Mouse (Mus musculus) midbrain, embryonic 13.5 days (tissue): ENCODE results near the gene Clcn5. TPM values are rescaled to one million over a fixed set of nuclear protein-coding genes. Genes with fewer than 3 reads are reported as not detected.

Experiments
- ATAC-seq: fragments of 200-750 bp; cut with Nextera tagmentation; 2 replicates; pipeline ENCODE4 v1.8.0; 2017; ENCODE audit warnings: mild to moderate bottlenecking, moderate TSS enrichment, moderate library complexity
- H3K27ac ChIP-seq: fragments of 300-500 bp; sonication (generic); 2 replicates; pipeline ENCODE4 v1.5.1; 2015; ENCODE audit warnings: inconsistent platforms, mild to moderate bottlenecking, moderate library complexity
- H3K27me3 ChIP-seq: fragments of 300-500 bp; sonication (generic); 2 replicates; pipeline ENCODE4 v1.6.1; 2015; ENCODE audit warnings: mild to moderate bottlenecking, inconsistent platforms
- H3K36me3 ChIP-seq: fragments of 300-500 bp; sonication (generic); 2 replicates; pipeline ENCODE4 v1.6.1; 2015; ENCODE audit warnings: mild to moderate bottlenecking, inconsistent platforms
- H3K4me1 ChIP-seq: fragments of 300-500 bp; sonication (generic); replicated peaks from 2 replicates; pipeline ENCODE4 v1.6.1; 2015; ENCODE audit warnings: inconsistent platforms
- H3K4me2 ChIP-seq: fragments of 300-500 bp; sonication (generic); replicated peaks from 2 replicates; pipeline ENCODE4 v1.6.1; 2015; ENCODE audit warnings: moderate library complexity, mild to moderate bottlenecking, inconsistent platforms
- H3K4me3 ChIP-seq: fragments of 300-500 bp; sonication (generic); replicated peaks from 2 replicates; pipeline ENCODE4 v1.5.1; 2015; ENCODE audit warnings: mild to moderate bottlenecking, inconsistent platforms
- H3K9ac ChIP-seq: fragments of 300-500 bp; sonication (generic); replicated peaks from 2 replicates; pipeline ENCODE4 v1.6.1; 2015; ENCODE audit warnings: mild to moderate bottlenecking, inconsistent platforms
- H3K9me3 ChIP-seq: fragments of 300-500 bp; sonication (generic); 2 replicates; pipeline ENCODE4 v1.6.1; 2016; ENCODE audit warnings: mild to moderate bottlenecking, inconsistent platforms
- WGBS: fragments of 180-500 bp; shearing (Covaris S2); methylation state at CpG from one replicate; pipeline ENCODE4 v1.1.7; 2015; 5-methylcytosine and 5-hydroxymethylcytosine counted together
- polyA plus RNA-seq: library from polyadenylated mRNA; unstranded; fragments of >200 nt; fragmentation: Nextera tagmentation; extraction: Ambion mirVana; gene quantifications from 2 replicates; pipeline ENCODE4 v1.2.1, GENCODE M21; 2015

Clcn5 gene
- polyA plus RNA-seq, result 6.2 and 8.2 TPM in 2 replicates

DNA sequence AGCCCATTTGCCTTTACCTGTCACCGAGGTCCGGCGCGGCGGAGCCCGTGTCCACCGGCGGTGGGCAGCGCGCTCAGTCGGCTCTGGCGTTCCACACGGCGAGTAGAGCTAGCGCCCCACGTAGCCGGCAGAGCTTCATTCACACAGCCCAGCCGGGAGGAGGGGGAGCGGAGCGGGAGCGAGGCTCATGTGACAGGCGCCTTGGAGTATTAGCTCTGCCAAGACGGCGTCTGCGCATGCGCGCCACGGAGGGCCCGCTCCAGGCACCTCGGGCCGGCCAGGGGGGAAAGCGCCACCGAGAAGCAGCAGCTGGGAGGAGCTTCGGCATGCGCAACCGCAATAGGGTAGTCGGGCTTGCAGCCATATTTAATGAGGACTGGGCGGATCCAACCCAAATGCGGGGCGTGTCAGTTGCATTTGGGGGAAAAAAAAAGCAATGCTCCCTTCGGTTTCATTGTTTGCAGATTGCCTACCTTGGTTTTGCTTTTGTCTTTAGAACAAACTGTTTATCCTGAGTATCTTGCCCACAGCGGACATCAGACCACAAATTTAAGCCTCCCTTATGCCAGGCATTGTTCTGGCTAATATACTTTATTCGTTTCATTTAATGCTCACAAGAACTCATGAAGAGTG lies at the start of gene Clcn5:
Clcn5 (minus strand) TSS at position 270 of the 633 bp plus-strand sequence.
- Histone ChIP-seq H3K27ac (peak within 1 kb of the TSS; percentile 88), H3K9me3 (no peaks in the 10 kb centered on the region), H3K4me2 (peak within 1 kb of the TSS; percentile 57), H3K9ac (peak within 1 kb of the TSS; percentile 72), H3K4me1 (peaks cover 6% of the 10 kb centered on the region; the same call in 1 of the 2 replicates), H3K36me3 (no peaks in the 10 kb centered on the region), H3K27me3 (no peaks in the 10 kb centered on the region), H3K4me3 (peak within 1 kb of the TSS; percentile 56)
- ATAC-seq, result peak; percentile 97
- 30% methylated on average over 39 of the region's 43 CpGs for WGBS

DNA sequence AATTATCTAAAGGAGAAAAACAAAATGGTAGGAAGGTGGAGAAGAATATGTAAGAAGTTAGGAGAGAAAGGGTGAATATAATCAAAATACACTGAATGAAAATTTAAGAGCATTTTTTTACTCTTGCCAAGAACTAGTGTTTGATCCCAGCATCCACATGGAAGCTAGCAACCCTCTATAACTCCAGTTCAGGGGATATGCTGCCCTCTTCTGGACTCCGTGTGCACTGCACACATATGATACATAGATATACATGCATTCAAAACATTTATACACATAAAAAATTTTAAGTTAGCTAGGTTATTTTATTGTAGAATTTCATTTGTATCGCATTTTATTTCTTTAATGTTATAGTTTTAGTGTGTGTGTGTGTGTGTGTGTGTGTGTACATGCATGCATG lies 6.3 kb upstream of the Clcn5 start:
- no peak overlapping the region for H3K9ac ChIP-seq
- H3K4me3 ChIP-seq, result no peak overlapping the region
- H3K9me3 ChIP-seq, result no peaks in the 10 kb centered on the region
- 38% methylated on average over 2 of the region's 2 CpGs for WGBS
- H3K36me3 ChIP-seq, result no peaks in the 10 kb centered on the region
- no peak overlapping the region for H3K27ac ChIP-seq
- no peak for ATAC-seq
- no peak overlapping the region for H3K4me2 ChIP-seq
- H3K4me1 ChIP-seq, result no peaks in the 10 kb centered on the region
- H3K27me3 ChIP-seq, result no peaks in the 10 kb centered on the region

DNA sequence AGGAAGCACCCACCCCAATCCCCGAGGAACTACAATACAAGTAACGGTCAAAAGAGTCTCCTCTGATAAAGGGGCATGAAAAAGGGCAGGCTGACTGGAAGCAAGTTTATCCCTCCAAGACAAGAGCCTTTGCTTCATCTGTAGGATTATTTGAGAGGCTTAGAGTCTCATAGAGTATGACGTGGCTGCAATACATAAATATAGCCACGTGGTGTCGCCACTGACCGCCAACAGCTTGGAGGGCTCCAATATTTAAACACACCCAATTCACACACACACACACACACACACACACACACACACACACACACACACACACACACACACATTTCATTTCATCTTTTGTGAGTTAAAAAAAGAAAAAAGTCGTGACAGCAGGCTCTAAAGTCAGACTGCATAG lies 3.1 kb upstream of the Clcn5 start:
- ATAC-seq, result no peak
- no peak overlapping the region for H3K4me2 ChIP-seq
- H3K4me1 ChIP-seq, result peaks cover 3% of the 10 kb centered on the region; the same call in 1 of the 2 replicates
- H3K4me3 ChIP-seq, result no peak overlapping the region
- H3K9me3 ChIP-seq, result no peaks in the 10 kb centered on the region
- WGBS, result 9% methylated on average over 7 of the region's 7 CpGs
- no peaks in the 10 kb centered on the region for H3K27me3 ChIP-seq
- H3K9ac ChIP-seq, result no peak overlapping the region
- H3K27ac ChIP-seq, result no peak overlapping the region
- H3K36me3 ChIP-seq, result no peaks in the 10 kb centered on the region

DNA sequence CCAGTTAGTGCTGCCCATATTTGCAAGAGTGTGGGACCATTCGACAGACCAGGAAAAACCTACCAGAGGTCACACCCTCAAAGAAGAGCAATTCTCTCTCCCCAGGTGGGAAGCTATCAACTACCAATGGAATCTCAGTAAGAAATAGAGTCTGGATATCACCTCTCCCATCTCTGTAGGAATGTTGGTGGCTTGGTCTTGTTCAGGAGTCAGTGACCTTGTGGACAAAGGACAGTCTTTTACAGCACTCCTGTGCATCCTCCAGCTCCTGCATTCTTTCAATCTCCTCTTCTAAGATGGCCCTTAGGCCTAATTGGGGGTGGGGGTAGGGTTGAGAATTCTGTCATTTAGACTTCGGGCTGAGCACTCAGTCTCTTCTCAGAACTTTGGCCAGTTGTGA lies 1.4 kb upstream of the Clcn5 start:
- no peak for ATAC-seq
- no peak overlapping the region for H3K4me2 ChIP-seq
- H3K36me3 ChIP-seq, result no peaks in the 10 kb centered on the region
- no peak overlapping the region for H3K4me3 ChIP-seq
- H3K9ac ChIP-seq, result no peak overlapping the region
- H3K4me1 ChIP-seq, result peaks cover 6% of the 10 kb centered on the region; the same call in 1 of the 2 replicates
- no peaks in the 10 kb centered on the region for H3K27me3 ChIP-seq
- 83% methylated on average over 2 of the region's 2 CpGs for WGBS
- H3K27ac ChIP-seq, result no peak overlapping the region
- H3K9me3 ChIP-seq, result no peaks in the 10 kb centered on the region

DNA sequence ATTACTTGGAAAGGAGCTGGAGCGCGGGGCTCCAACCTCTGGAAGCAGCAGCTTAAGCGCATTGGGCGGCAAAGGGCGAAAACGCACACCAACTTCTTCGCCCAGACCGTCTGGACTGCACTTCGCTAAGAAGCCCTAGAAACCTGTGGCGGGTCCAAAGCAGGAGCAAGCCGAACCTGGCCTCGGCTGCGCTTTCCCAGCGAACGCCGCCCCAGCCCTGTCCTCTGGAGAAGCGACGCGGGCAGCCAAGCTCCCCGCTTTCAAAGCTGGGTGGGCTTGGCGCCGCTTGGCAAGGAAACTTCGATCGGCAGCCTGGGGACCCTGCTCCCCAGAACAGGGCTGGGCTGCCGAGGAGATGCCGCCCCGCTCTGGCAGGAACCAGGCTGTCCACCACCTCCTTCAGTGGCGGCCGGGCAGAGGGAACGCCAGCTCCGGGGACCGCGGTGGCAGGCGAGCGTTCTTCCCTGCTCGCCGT lies 570 bp downstream of the Clcn5 start:
- WGBS, result 15% methylated on average over 35 of the region's 37 CpGs
- Histone ChIP-seq H3K9ac (peak overlapping the region; percentile 72), H3K4me2 (peak overlapping the region; percentile 57), H3K27ac (peak overlapping the region; percentile 88), H3K9me3 (no peaks in the 10 kb centered on the region), H3K27me3 (no peaks in the 10 kb centered on the region), H3K36me3 (no peaks in the 10 kb centered on the region), H3K4me3 (peak overlapping the region; percentile 56), H3K4me1 (peaks cover 6% of the 10 kb centered on the region; the same call in 1 of the 2 replicates)
- ATAC-seq, result peak; percentile 89

DNA sequence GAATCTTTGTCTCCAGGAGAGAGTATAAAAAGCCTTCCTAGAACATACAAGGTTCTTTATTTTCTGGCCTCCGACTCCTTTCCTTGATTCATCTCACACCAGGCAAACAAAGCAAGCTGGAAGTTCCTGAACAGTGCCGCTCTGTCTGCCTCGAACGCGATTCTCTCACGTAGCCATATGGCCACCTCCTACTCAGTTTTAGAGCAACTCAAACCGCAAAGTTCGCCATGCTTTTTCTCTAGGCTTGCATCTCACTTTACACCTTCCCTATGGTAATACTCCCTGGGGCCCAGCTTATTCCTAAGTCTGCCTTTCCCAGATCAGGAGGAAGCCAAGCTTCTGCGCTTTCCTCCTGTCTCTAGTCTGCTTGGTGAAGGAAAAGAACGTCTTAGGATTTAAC lies 4.0 kb downstream of the Clcn5 start:
- Histone ChIP-seq H3K36me3 (no peaks in the 10 kb centered on the region), H3K4me1 (peaks cover 6% of the 10 kb centered on the region; the same call in 1 of the 2 replicates), H3K9me3 (no peaks in the 10 kb centered on the region), H3K9ac (no peak overlapping the region), H3K4me3 (no peak overlapping the region), H3K27me3 (no peaks in the 10 kb centered on the region), H3K4me2 (no peak overlapping the region), H3K27ac (no peak overlapping the region)
- WGBS, result 55% methylated on average over 10 of the region's 10 CpGs
- no peak for ATAC-seq

DNA sequence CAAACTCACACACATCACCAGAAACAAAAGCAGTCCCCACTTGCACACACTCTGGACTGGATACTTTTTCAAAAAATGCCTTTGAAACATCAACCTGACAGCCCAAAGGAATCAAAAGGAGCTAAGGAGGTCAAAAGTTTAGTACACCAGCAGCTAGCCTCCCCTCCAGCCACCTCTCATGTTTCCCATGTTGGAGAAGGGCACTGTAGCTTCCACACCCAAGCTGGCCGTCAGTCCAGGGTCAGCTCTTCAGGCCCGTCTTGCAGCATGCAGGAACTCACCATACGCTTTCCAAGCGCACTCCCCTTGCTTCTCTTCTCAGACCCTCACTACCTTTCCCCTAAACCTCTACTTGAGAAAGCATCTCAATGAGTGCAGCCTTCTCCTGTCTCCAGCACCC lies 4.5 kb downstream of the Clcn5 start:
- Histone ChIP-seq H3K36me3 (no peaks in the 10 kb centered on the region), H3K4me3 (no peak overlapping the region), H3K27me3 (no peaks in the 10 kb centered on the region), H3K27ac (no peak overlapping the region), H3K9ac (no peak overlapping the region), H3K9me3 (no peaks in the 10 kb centered on the region), H3K4me1 (peaks cover 6% of the 10 kb centered on the region; the same call in 1 of the 2 replicates), H3K4me2 (no peak overlapping the region)
- ATAC-seq, result no peak
- 83% methylated on average over 4 of the region's 4 CpGs for WGBS

DNA sequence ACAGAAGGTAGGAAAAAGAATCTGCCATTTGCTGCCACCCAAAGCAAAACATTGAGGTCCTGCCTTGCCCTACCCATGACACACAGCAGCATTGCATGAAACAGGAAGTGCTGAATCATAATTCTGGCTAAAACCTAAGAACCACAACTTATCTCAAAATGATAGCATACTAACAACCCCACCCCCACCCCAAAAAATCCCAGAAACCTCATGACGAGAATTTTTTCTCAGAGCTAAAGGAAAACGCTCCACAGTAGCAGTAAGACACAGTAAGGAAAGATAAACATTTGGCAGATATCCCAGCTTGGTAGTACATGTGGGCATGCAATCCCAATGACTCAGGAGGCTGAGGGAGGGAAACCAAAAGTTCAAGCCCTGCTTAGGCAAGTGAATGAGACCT lies 10.9 kb downstream of the Clcn5 start:
- H3K9me3 ChIP-seq, result no peaks in the 10 kb centered on the region

DNA sequence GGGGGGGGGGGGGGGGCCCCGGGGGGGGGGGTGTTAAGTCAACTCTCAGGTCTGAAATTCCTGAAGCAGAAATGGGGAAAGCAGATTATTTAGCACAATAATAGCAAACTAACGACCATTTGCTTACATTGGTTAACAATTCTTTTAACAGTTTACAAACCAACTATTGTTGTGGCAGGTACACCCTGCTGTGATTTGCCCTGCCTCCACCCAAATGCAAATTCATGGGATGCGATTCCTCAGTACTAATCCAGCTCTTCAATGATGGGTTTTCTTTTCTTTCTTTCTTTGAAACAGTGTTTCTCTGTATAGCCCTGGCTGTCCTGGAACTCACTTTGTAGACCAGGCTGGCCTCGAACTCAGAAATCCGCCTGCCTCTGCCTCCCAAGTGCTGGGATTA lies 12.3 kb downstream of the Clcn5 start:
- 44% methylated on average over 4 of the region's 5 CpGs for WGBS
- H3K27ac ChIP-seq, result no peak overlapping the region
- no peak for ATAC-seq
- H3K36me3 ChIP-seq, result no peaks in the 10 kb centered on the region
- no peak overlapping the region for H3K4me2 ChIP-seq
- no peaks in the 10 kb centered on the region for H3K9me3 ChIP-seq
- H3K27me3 ChIP-seq, result no peaks in the 10 kb centered on the region
- H3K9ac ChIP-seq, result no peak overlapping the region
- no peaks in the 10 kb centered on the region for H3K4me1 ChIP-seq
- H3K4me3 ChIP-seq, result no peak overlapping the region

More for the DNA sequence above, 10.9 kb downstream of the Clcn5 start:
- WGBS, result 91% methylated on average over 2 of the region's 2 CpGs
- Histone ChIP-seq H3K4me1 (no peaks in the 10 kb centered on the region), H3K9ac (no peak overlapping the region), H3K36me3 (no peaks in the 10 kb centered on the region), H3K4me2 (no peak overlapping the region), H3K27me3 (no peaks in the 10 kb centered on the region), H3K27ac (no peak overlapping the region), H3K4me3 (no peak overlapping the region)
- ATAC-seq, result no peak

DNA sequence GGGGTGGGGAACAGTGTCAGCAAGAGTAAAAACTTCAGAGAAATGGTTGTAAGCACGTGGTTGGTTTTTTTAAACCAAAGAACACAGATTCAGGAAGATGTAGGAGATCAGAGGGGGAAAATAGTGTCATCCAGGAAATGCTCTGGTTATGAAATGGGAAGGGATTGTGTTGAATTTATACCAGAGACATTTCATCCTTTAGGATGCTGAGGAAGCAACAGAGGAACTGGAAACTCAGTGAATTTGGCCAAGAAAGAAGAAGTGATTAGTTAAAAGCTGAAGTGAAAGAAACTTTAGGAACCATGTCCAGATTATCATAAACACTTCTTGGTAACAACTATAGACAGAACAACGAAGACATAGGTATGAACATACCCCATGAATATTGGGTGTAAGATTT lies 26.2 kb downstream of the Clcn5 start:
- no peak overlapping the region for H3K9ac ChIP-seq
- no peaks in the 10 kb centered on the region for H3K27me3 ChIP-seq
- H3K4me2 ChIP-seq, result no peak overlapping the region
- no peak overlapping the region for H3K4me3 ChIP-seq
- H3K36me3 ChIP-seq, result no peaks in the 10 kb centered on the region
- H3K4me1 ChIP-seq, result no peaks in the 10 kb centered on the region
- no peaks in the 10 kb centered on the region for H3K9me3 ChIP-seq
- 77% methylated on average over 2 of the region's 2 CpGs for WGBS
- ATAC-seq, result no peak
- no peak overlapping the region for H3K27ac ChIP-seq

DNA sequence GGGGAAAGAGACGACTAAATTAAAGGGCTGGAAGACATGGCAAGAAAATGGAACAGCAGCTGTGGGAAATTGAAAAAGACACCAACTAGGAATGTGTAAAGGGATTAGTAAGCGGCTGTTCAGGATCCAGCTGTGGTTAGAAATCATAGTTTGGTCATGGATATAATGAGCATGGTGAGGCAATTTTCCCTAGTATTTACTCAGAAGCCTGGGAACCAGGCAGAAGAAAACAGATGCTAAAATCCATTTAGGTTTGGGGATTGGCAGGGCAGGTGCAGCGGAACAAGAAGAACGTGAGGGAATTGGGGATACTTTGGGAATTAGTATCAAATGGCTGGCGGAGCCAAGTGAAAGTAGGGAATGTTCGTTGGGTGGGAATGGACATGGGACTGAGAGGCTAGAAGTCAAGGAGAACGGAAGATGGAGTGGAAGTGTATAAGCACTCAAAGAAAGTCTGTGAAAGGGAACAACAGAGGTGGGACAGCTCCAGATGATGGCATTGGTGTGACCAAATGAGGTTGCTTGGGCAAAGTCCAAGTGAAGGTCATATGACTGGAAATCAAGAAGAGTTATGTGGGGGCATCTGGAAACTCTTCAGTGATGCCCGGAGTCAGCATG lies 26.9 kb downstream of the Clcn5 start:
- ATAC-seq, result no peak
- Histone ChIP-seq H3K36me3 (no peaks in the 10 kb centered on the region), H3K9ac (no peak overlapping the region), H3K4me1 (no peaks in the 10 kb centered on the region), H3K9me3 (no peaks in the 10 kb centered on the region), H3K4me3 (no peak overlapping the region), H3K27me3 (no peaks in the 10 kb centered on the region), H3K27ac (no peak overlapping the region), H3K4me2 (no peak overlapping the region)
- 71% methylated on average over 8 of the region's 8 CpGs for WGBS

DNA sequence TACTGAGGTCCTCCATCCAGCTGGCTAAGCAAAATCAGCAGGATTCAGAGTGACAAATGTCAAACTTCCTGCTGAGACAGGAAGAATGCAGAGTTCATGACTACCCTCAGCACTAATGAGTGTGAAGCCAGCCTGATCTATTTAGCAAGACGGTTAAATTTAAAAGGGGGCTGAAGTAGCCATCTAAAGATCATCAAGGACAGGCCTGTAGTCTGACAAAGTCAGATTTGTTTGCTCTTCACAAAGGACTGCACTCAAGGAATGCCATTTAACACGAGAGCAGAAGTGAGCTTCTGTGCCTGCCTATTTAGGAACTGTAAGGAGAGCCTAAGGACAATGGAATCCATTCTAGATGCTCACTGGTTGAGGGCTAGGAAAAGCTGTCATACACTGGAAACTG lies 30.2 kb downstream of the Clcn5 start:
- Histone ChIP-seq H3K4me1 (no peaks in the 10 kb centered on the region), H3K27me3 (no peaks in the 10 kb centered on the region), H3K9me3 (no peaks in the 10 kb centered on the region), H3K4me2 (no peak overlapping the region), H3K36me3 (no peaks in the 10 kb centered on the region), H3K4me3 (no peak overlapping the region), H3K9ac (no peak overlapping the region), H3K27ac (no peak overlapping the region)
- WGBS, result 17% methylated on average over 2 of the region's 2 CpGs
- no peak for ATAC-seq
